Mouse (Mus musculus): Measurements from ENCODE around the gene Ccdc158.

Ccdc158 gene

GRCm38 (mm10) chr5:92599030-92599429, 76.0 kb downstream of the Ccdc158 start:
- DNase-seq (ENCODE audit: low spot score) = no peak

GRCm38 (mm10) chr5:92596865-92597264, 78.2 kb downstream of the Ccdc158 start:
- no peak for DNase-seq (ENCODE audit: low spot score)

- DNase-seq (ENCODE audit: low spot score) = no peak
These were observed 80.0 kb downstream of the Ccdc158 start for GRCm38 (mm10) chr5:92595026-92595425.

- no peak for DNase-seq (ENCODE audit: low spot score)
These were observed 89.1 kb downstream of the Ccdc158 start for GRCm38 (mm10) chr5:92585932-92586331.

- DNase-seq (ENCODE audit: low spot score) = no peak
These were observed 95.5 kb downstream of the Ccdc158 start for GRCm38 (mm10) chr5:92579559-92579958.

- DNase-seq (ENCODE audit: low spot score) = no peak
These were observed 103.8 kb downstream of the Ccdc158 start for GRCm38 (mm10) chr5:92571232-92571631.

GRCm38 (mm10) chr5:92562002-92562401, 113.1 kb downstream of the Ccdc158 start:
- DNase-seq (ENCODE audit: low spot score) = no peak

- DNase-seq (ENCODE audit: low spot score) = no peak
These were observed 114.9 kb downstream of the Ccdc158 start for GRCm38 (mm10) chr5:92560201-92560600.

All from spleen, adult 12 weeks (tissue).